14 mouse cellular contexts compared by ENCODE assay signal in genomic region chr6:87615696-87616083, GRCm38 (mm10). TPM values are rescaled to one million over a fixed set of nuclear protein-coding genes. Genes with fewer than 3 reads are reported as not detected.
DNase-seq lines count a peak whose midpoint lies in the region; ATAC-seq and TF ChIP-seq lines count a peak whose summit lies in the region.
"Had no signal": no experiment of that assay in that cellular context is flagged by ENCODE, and none has a peak within 500 bp of the region (broad histone marks: within the 10 kb centered on the region; RNA-seq: fewer than 3 reads in every experiment).

No protein-coding gene starts in this region.

- 92% methylated on average over 14 of the region's 14 CpGs for WGBS in lung, postnatal 0 days
- WGBS in embryonic facial prominence, embryonic 10.5 days = 88% methylated on average over 14 of the region's 14 CpGs

- no peak for TF ChIP-seq EP300 in lung, postnatal 0 days (IDR thresholded peaks at IDR 0.05)

- no peak overlapping the region for H3K27ac ChIP-seq in lung, postnatal 0 days (ENCODE audit: low read length)
- H3K27ac ChIP-seq in embryonic facial prominence, embryonic 10.5 days (replicated peaks) = no peak overlapping the region
- H3K27ac ChIP-seq: layer of hippocampus, adult 2 months; liver, embryonic 14.5 days had no signal

- no peaks in the 10 kb centered on the region for H3K36me3 ChIP-seq in lung, postnatal 0 days (ENCODE audit: insufficient read depth, low read length)
- H3K36me3 ChIP-seq in embryonic facial prominence, embryonic 10.5 days (replicated peaks) = no peaks in the 10 kb centered on the region

- H3K9me3 ChIP-seq in lung, postnatal 0 days (ENCODE audit: low read length) = no peaks in the 10 kb centered on the region
- no peaks in the 10 kb centered on the region for H3K9me3 ChIP-seq in embryonic facial prominence, embryonic 10.5 days

- no peak overlapping the region for H3K9ac ChIP-seq in lung, postnatal 0 days (replicated peaks; ENCODE audit: low read depth)
- H3K9ac ChIP-seq: liver, embryonic 14.5 days had no signal

- H3K27me3 ChIP-seq in lung, postnatal 0 days (replicated peaks; ENCODE audit: insufficient read depth, low read length) = no peaks in the 10 kb centered on the region
- no peaks in the 10 kb centered on the region for H3K27me3 ChIP-seq in embryonic facial prominence, embryonic 10.5 days (replicated peaks; ENCODE audit: low read depth, poor library complexity, severe bottlenecking)

- no peak overlapping the region for H3K4me2 ChIP-seq in lung, postnatal 0 days (replicated peaks; ENCODE audit: low read depth, low read length)

- no peak for TF ChIP-seq CTCF in lung, postnatal 0 days (IDR thresholded peaks at IDR 0.05)

- ATAC-seq in lung, postnatal 0 days = no peak

- H3K4me3 ChIP-seq in lung, postnatal 0 days (ENCODE audit: low read depth, low read length) = no peak overlapping the region
- no peak overlapping the region for H3K4me3 ChIP-seq in embryonic facial prominence, embryonic 10.5 days
- H3K4me3 ChIP-seq: layer of hippocampus, adult 2 months had no signal

- H3K4me1 ChIP-seq in lung, postnatal 0 days (ENCODE audit: insufficient read depth, low read depth, low read length) = peaks cover 3% of the 10 kb centered on the region; the same call in 1 of the 2 replicates
- peaks cover 11% of the 10 kb centered on the region for H3K4me1 ChIP-seq in embryonic facial prominence, embryonic 10.5 days

- DNase-seq in lung, postnatal 0 days (ENCODE audit: low spot score) = peak; percentile 3
- DNase-seq in lung, postnatal 14 days = no peak
- peak; percentile 98 for DNase-seq in MEL-GATA-1-ER (ENCODE audit: extremely low read depth, low read depth)
- DNase-seq in embryonic facial prominence, embryonic 10.5 days (ENCODE audit: low spot score) = peak; percentile 21
- peak; percentile 97 for DNase-seq in retina, postnatal 1 day
- DNase-seq in layer of hippocampus, postnatal 25 days (ENCODE audit: extremely low spot score in 1 of 2, low spot score in 1 of 2) = no peak
- no peak for DNase-seq in urinary bladder, postnatal 14 days (ENCODE audit: low spot score)
- DNase-seq: embryo, embryonic 11 days; gastrocnemius, postnatal 36 days; kidney, adult 18-20 months; right cerebral cortex, adult 18-20 months; thymus, postnatal 4 days had no signal

RNA-seq across cellular contexts. Expression of gene Prokr1, which starts 25.1 kb away (rescaled TPM):
- 0.41 and 0.52 TPM in 2 replicates for polyA plus RNA-seq in lung, postnatal 0 days (2015; fragmentation: Nextera tagmentation; extraction: Ambion mirVana)
- polyA plus RNA-seq in embryonic facial prominence, embryonic 10.5 days (2016; fragmentation: Nextera tagmentation; extraction: Ambion mirVana) = 0.87 and 1.2 TPM in 2 replicates
- total RNA-seq in layer of hippocampus, postnatal 25 days (2021) = under 1 TPM; 0.19 to 0.52 TPM

RNA-seq across cellular contexts. Expression of gene Aplf, which starts 56.3 kb away (rescaled TPM):
- polyA plus RNA-seq in lung, postnatal 0 days (2015; fragmentation: Nextera tagmentation; extraction: Ambion mirVana) = 8.7 and 10.0 TPM in 2 replicates
- 12.9 and 13.1 TPM in 2 replicates for polyA plus RNA-seq in embryonic facial prominence, embryonic 10.5 days (2016; fragmentation: Nextera tagmentation; extraction: Ambion mirVana)
- total RNA-seq in layer of hippocampus, postnatal 25 days (2021) = 1 to 10 TPM; 6.8 to 7.1 TPM

Comparison
In these comparisons a context has a peak if more than half of its experiments do, and no peak if none do; other contexts are left out.
1. DNase-seq: peak in lung, postnatal 0 days (single experiment), MEL-GATA-1-ER (single experiment), embryonic facial prominence, embryonic 10.5 days (single experiment) and retina, postnatal 1 day (single experiment); none in lung, postnatal 14 days (single experiment), layer of hippocampus, postnatal 25 days (0 of 2) and urinary bladder, postnatal 14 days (single experiment).